In genomic region chr8:110145538-110145937, GRCm38 (mm10) we compare ENCODE assay signal across 9 mouse cellular contexts. TPM values are rescaled to one million over a fixed set of nuclear protein-coding genes. Genes with fewer than 3 reads are reported as not detected.
A peak's percentile ranks its signal among the peaks of the same experiment; 100 is the strongest.
DNase-seq lines count a peak whose midpoint lies in the region; ATAC-seq and TF ChIP-seq lines count a peak whose summit lies in the region.
"Had no signal": no experiment of that assay in that cellular context is flagged by ENCODE, and none has a peak within 500 bp of the region (broad histone marks: within the 10 kb centered on the region; RNA-seq: fewer than 3 reads in every experiment).

No protein-coding gene starts in this region.

- H3K4me2 ChIP-seq in stomach, postnatal 0 days (replicated peaks; ENCODE audit: low read depth): no peak overlapping the region
- H3K4me2 ChIP-seq: embryonic facial prominence, embryonic 15.5 days had no signal

- no peaks in the 10 kb centered on the region for H3K9me3 ChIP-seq in stomach, postnatal 0 days (ENCODE audit: control insufficient read depth, low read length)
- H3K9me3 ChIP-seq: embryonic facial prominence, embryonic 15.5 days had no signal

- no peak for TF ChIP-seq EP300 in stomach, postnatal 0 days (optimal IDR thresholded peaks at IDR 0.05)

- peak; percentile 87 for TF ChIP-seq CTCF in Patski (IDR thresholded peaks at IDR 0.05)
- peak; percentile 88 for TF ChIP-seq CTCF in stomach, postnatal 0 days (IDR thresholded peaks at IDR 0.05; ENCODE audit: low read depth)

- H3K4me3 ChIP-seq in stomach, postnatal 0 days (ENCODE audit: low read depth, low read length): no peak overlapping the region
- H3K4me3 ChIP-seq: embryonic facial prominence, embryonic 15.5 days had no signal

- H3K27ac ChIP-seq in stomach, postnatal 0 days (replicated peaks): no peak overlapping the region
- H3K27ac ChIP-seq: embryonic facial prominence, embryonic 15.5 days had no signal

- peaks cover 31% of the 10 kb centered on the region for H3K27me3 ChIP-seq in Patski
- no peaks in the 10 kb centered on the region for H3K27me3 ChIP-seq in stomach, postnatal 0 days (ENCODE audit: control insufficient read depth, insufficient read depth, low read length)
- H3K27me3 ChIP-seq: embryonic facial prominence, embryonic 15.5 days had no signal

- CTCF ChIA-PET in Patski (lab: Charles Lee): interaction anchor here (1.7 to 1.9 kb wide), 2 partner anchors 8 to 333 kb away, joined by 4 to 6 read pairs; no protein-coding TSS in a partner anchor

- intact Hi-C loops in heart, postnatal 14 days (cut with DNase I): loop anchor here (5.0 kb wide), 1 partner anchor 332 kb away; no protein-coding TSS in a partner anchor

- H3K4me1 ChIP-seq in stomach, postnatal 0 days (replicated peaks; ENCODE audit: control insufficient read depth, insufficient read depth): no peaks in the 10 kb centered on the region
- H3K4me1 ChIP-seq: embryonic facial prominence, embryonic 15.5 days had no signal

- peak; percentile 75 for ATAC-seq in Patski
- ATAC-seq in stomach, postnatal 0 days (ENCODE audit: low FRiP score, low TSS enrichment): no peak; the same call in 1 of the 2 replicates

- no peak overlapping the region for H3K9ac ChIP-seq in stomach, postnatal 0 days (ENCODE audit: low read length)
- H3K9ac ChIP-seq: embryonic facial prominence, embryonic 15.5 days had no signal

- peak; percentile 49 for DNase-seq in kidney, adult 18-20 months
- DNase-seq in kidney, adult 11 months: no peak
- no peak for DNase-seq in Patski (ENCODE audit: low read depth, low spot score)
- DNase-seq in cerebellum, postnatal 25 days: peak; percentile 79 to 81
- peak; percentile 50 to 68 for DNase-seq in heart, postnatal 14 days
- peak; percentile 25 for DNase-seq in layer of hippocampus, adult 9-11 months
- DNase-seq in mesoderm, embryonic 11.5 days (ENCODE audit: low read depth, low spot score): peak; percentile 83
- peak; percentile 50 for DNase-seq in stomach, postnatal 0 days (ENCODE audit: low spot score)

- WGBS in stomach, postnatal 0 days: 1% methylated on average over 4 of the region's 4 CpGs

- POLR2A ChIA-PET in Patski (lab: Charles Lee): no interaction called here

- H3K36me3 ChIP-seq in stomach, postnatal 0 days (ENCODE audit: control insufficient read depth, insufficient read depth, low read length): no peaks in the 10 kb centered on the region
- H3K36me3 ChIP-seq: embryonic facial prominence, embryonic 15.5 days had no signal

- in situ Hi-C loops in Patski (cut with MboI; ENCODE audit: low pct_unique_long_range_greater_than_20kb): loop anchor here (10.0 kb wide), 1 partner anchor 459 kb away; no protein-coding TSS in a partner anchor

RNA-seq across cellular contexts. Expression of gene Calb2, which starts 22.5 kb away (rescaled TPM):
- polyA plus RNA-seq in Patski (2021): not detected
- total RNA-seq in heart, postnatal 14 days (2021): not detected
- 0.17 and 0.19 TPM in 2 replicates for polyA plus RNA-seq in stomach, postnatal 0 days (2015; fragmentation: Nextera tagmentation; extraction: Ambion mirVana)

RNA-seq across cellular contexts. Expression of gene Gm17720, which starts 43.0 kb away (rescaled TPM):
- not detected for polyA plus RNA-seq in Patski (2021)
- total RNA-seq in heart, postnatal 14 days (2021): not detected
- polyA plus RNA-seq in stomach, postnatal 0 days (2015; fragmentation: Nextera tagmentation; extraction: Ambion mirVana): not detected in 2 replicates
- polyA plus RNA-seq: embryonic facial prominence, embryonic 15.5 days had no signal

RNA-seq across cellular contexts. Expression of gene Gm21964, which starts 44.5 kb away (rescaled TPM):
- polyA plus RNA-seq in Patski (2021): not detected
- not detected for total RNA-seq in heart, postnatal 14 days (2021)
- polyA plus RNA-seq in stomach, postnatal 0 days (2015; fragmentation: Nextera tagmentation; extraction: Ambion mirVana): not detected in 2 replicates
- polyA plus RNA-seq: embryonic facial prominence, embryonic 15.5 days had no signal

Comparison
In these comparisons a context has a peak if more than half of its experiments do, and no peak if none do; other contexts are left out.
1. DNase-seq: peak in kidney, adult 18-20 months (single experiment), cerebellum, postnatal 25 days (2 of 2), heart, postnatal 14 days (2 of 2), layer of hippocampus, adult 9-11 months (single experiment), mesoderm, embryonic 11.5 days (single experiment) and stomach, postnatal 0 days (single experiment); none in kidney, adult 11 months (single experiment) and Patski (single experiment).